Mouse (Mus musculus) embryonic fibroblast, embryonic 13.5 days (primary cell): Measurements from ENCODE around the gene Zfp488.

Source experiments
- CTCF ChIP-seq: IDR thresholded peaks from 2 replicates; pipeline ENCODE4 v1.5.1; 2011; ENCODE audit warnings: mild to moderate bottlenecking, control low read depth, low read length, moderate library complexity, borderline replicate concordance; ENCODE audit not compliant: insufficient read depth
- POLR2A ChIP-seq: IDR thresholded peaks from 2 replicates; pipeline ENCODE4 v1.6.1; 2011; ENCODE audit warnings: low read depth, mild to moderate bottlenecking, control low read depth, low read length, moderate library complexity

DNA sequence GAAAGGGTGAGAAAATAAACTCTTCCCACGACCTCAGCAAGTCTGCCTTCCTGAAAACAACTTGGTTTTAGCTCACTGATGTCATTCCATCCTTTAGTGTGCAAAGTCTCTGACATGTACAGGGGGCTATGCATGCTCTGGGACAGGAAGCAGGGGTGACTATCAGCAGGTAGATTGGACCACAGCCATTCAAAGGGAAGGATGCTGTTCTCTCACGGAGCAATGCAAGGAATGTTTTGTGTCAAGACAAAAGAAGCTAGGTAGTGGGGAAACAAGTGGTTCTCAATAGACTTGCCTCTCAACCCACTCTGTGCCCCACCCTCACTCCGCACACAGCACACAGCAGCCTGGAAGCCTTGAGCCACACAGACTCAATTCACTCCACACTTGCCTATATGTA lies 10.6 kb upstream of the Zfp488 start:
- no peak for TF ChIP-seq CTCF
- no peak for TF ChIP-seq POLR2A
